Mouse (Mus musculus) hindbrain, embryonic 13.5 days (tissue): Measurements from ENCODE around the gene Nup153. TPM values are rescaled to one million over a fixed set of nuclear protein-coding genes. Genes with fewer than 3 reads are reported as not detected.
A peak's percentile ranks its signal among the peaks of the same experiment; 100 is the strongest.

Experiments
- ATAC-seq: fragments of 200-750 bp; cut with Nextera tagmentation; 2 replicates; pipeline ENCODE4 v1.8.0; 2017; ENCODE audit warnings: moderate TSS enrichment; ENCODE audit not compliant: low FRiP score
- H3K27ac ChIP-seq: fragments of 300-500 bp; sonication (generic); 2 replicates; pipeline ENCODE4 v1.5.1; 2015; ENCODE audit warnings: inconsistent platforms, mild to moderate bottlenecking, moderate library complexity
- H3K27me3 ChIP-seq: fragments of 300-500 bp; sonication (generic); 2 replicates; pipeline ENCODE4 v1.6.1; 2015; ENCODE audit warnings: mild to moderate bottlenecking, inconsistent platforms
- H3K36me3 ChIP-seq: fragments of 300-500 bp; sonication (generic); 2 replicates; pipeline ENCODE4 v1.6.1; 2015; ENCODE audit warnings: mild to moderate bottlenecking, inconsistent platforms
- H3K4me1 ChIP-seq: fragments of 300-500 bp; sonication (generic); replicated peaks from 2 replicates; pipeline ENCODE4 v1.6.1; 2015; ENCODE audit warnings: inconsistent platforms
- H3K4me2 ChIP-seq: fragments of 300-500 bp; sonication (generic); 2 replicates; pipeline ENCODE4 v1.6.1; 2015; ENCODE audit warnings: inconsistent platforms, mild to moderate bottlenecking, moderate library complexity
- H3K4me3 ChIP-seq: fragments of 300-500 bp; sonication (generic); 2 replicates; pipeline ENCODE4 v1.5.1; 2015; ENCODE audit warnings: mild to moderate bottlenecking, inconsistent platforms
- H3K9ac ChIP-seq: fragments of 300-500 bp; sonication (generic); 2 replicates; pipeline ENCODE4 v1.6.1; 2015; ENCODE audit warnings: mild to moderate bottlenecking, inconsistent platforms
- H3K9me3 ChIP-seq: fragments of 300-500 bp; sonication (generic); 2 replicates; pipeline ENCODE4 v1.6.1; 2016; ENCODE audit warnings: inconsistent platforms
- WGBS: fragments of 180-500 bp; shearing (Covaris S2); methylation state at CpG from one replicate; pipeline ENCODE4 v1.1.7; 2015; 5-methylcytosine and 5-hydroxymethylcytosine counted together
- polyA plus RNA-seq: library from polyadenylated mRNA; unstranded; fragments of >200 nt; fragmentation: Nextera tagmentation; extraction: Ambion mirVana; gene quantifications from 2 replicates; pipeline ENCODE4 v1.2.1, GENCODE M21; 2015

The Nup153 gene
- polyA plus RNA-seq, 1 experiment from 2014 or later: 19.8 TPM

GRCm38 (mm10) chr13:46654566-46654965 is 73.2 kb downstream of the Nup153 start:
- Histone ChIP-seq H3K4me3 (no peak overlapping the region), H3K4me2 (no peak overlapping the region), H3K9ac (no peak overlapping the region), H3K36me3 (no peaks in the 10 kb centered on the region), H3K4me1 (no peaks in the 10 kb centered on the region), H3K27ac (no peak overlapping the region), H3K27me3 (no peaks in the 10 kb centered on the region), H3K9me3 (no peaks in the 10 kb centered on the region)
- 82% methylated on average over 5 of the region's 5 CpGs for WGBS
- ATAC-seq: no peak

- WGBS: 72% methylated on average over 4 of the region's 4 CpGs
- no peak overlapping the region for H3K4me3 ChIP-seq
- H3K4me1 ChIP-seq: no peaks in the 10 kb centered on the region
- no peaks in the 10 kb centered on the region for H3K27me3 ChIP-seq
- no peak overlapping the region for H3K27ac ChIP-seq
- H3K9me3 ChIP-seq: no peaks in the 10 kb centered on the region
- H3K4me2 ChIP-seq: no peak overlapping the region
- ATAC-seq: no peak
- no peaks in the 10 kb centered on the region for H3K36me3 ChIP-seq
- H3K9ac ChIP-seq: no peak overlapping the region
Observed at GRCm38 (mm10) chr13:46653671-46654070, 74.1 kb downstream of the Nup153 start.

GRCm38 (mm10) chr13:46652671-46653070 is 75.1 kb downstream of the Nup153 start:
- no peaks in the 10 kb centered on the region for H3K9me3 ChIP-seq
- H3K4me1 ChIP-seq: no peaks in the 10 kb centered on the region
- H3K9ac ChIP-seq: no peak overlapping the region
- H3K27me3 ChIP-seq: no peaks in the 10 kb centered on the region
- H3K4me3 ChIP-seq: no peak overlapping the region
- H3K36me3 ChIP-seq: no peaks in the 10 kb centered on the region
- no peak overlapping the region for H3K4me2 ChIP-seq
- H3K27ac ChIP-seq: no peak overlapping the region
- no peak for ATAC-seq
- WGBS: 87% methylated on average over 7 of the region's 7 CpGs

GRCm38 (mm10) chr13:46651853-46652252 is 75.9 kb downstream of the Nup153 start:
- H3K9ac ChIP-seq: no peak overlapping the region
- no peaks in the 10 kb centered on the region for H3K4me1 ChIP-seq
- 89% methylated on average over 7 of the region's 7 CpGs for WGBS

GRCm38 (mm10) chr13:46645476-46645875 is 82.3 kb downstream of the Nup153 start:
- Histone ChIP-seq H3K27me3 (no peaks in the 10 kb centered on the region), H3K9me3 (peaks cover 7% of the 10 kb centered on the region; the same call in 1 of the 2 replicates), H3K36me3 (0 out of 2 replicates have a peak, but pooled peaks cover 3% of the 10 kb centered on the region), H3K4me1 (no peaks in the 10 kb centered on the region), H3K4me2 (no peak overlapping the region), H3K9ac (no peak overlapping the region), H3K4me3 (no peak overlapping the region), H3K27ac (no peak overlapping the region)
- no peak for ATAC-seq
- WGBS: 68% methylated on average over 6 of the region's 6 CpGs

More at GRCm38 (mm10) chr13:46651853-46652252, 75.9 kb downstream of the Nup153 start:
- no peak overlapping the region for H3K4me3 ChIP-seq
- H3K36me3 ChIP-seq: no peaks in the 10 kb centered on the region
- ATAC-seq: no peak
- H3K27ac ChIP-seq: no peak overlapping the region
- H3K27me3 ChIP-seq: no peaks in the 10 kb centered on the region
- H3K9me3 ChIP-seq: no peaks in the 10 kb centered on the region
- no peak overlapping the region for H3K4me2 ChIP-seq

- Histone ChIP-seq H3K9me3 (peaks cover 7% of the 10 kb centered on the region; the same call in 1 of the 2 replicates), H3K9ac (no peak overlapping the region), H3K27me3 (no peaks in the 10 kb centered on the region), H3K27ac (no peak overlapping the region), H3K4me3 (no peak overlapping the region), H3K36me3 (0 out of 2 replicates have a peak, but pooled peaks cover 3% of the 10 kb centered on the region), H3K4me2 (no peak overlapping the region), H3K4me1 (no peaks in the 10 kb centered on the region)
- WGBS: 91% methylated on average over 6 of the region's 6 CpGs
- ATAC-seq: no peak
Observed at GRCm38 (mm10) chr13:46644175-46644574, 83.6 kb downstream of the Nup153 start.

GRCm38 (mm10) chr13:46642318-46642717 is 85.4 kb downstream of the Nup153 start:
- Histone ChIP-seq H3K4me2 (no peak overlapping the region), H3K36me3 (0 out of 2 replicates have a peak, but pooled peaks cover 3% of the 10 kb centered on the region), H3K9me3 (peaks cover 7% of the 10 kb centered on the region; the same call in 1 of the 2 replicates), H3K9ac (no peak overlapping the region), H3K27ac (no peak overlapping the region), H3K4me1 (no peaks in the 10 kb centered on the region), H3K27me3 (no peaks in the 10 kb centered on the region), H3K4me3 (no peak overlapping the region)
- 89% methylated on average over 4 of the region's 4 CpGs for WGBS
- ATAC-seq: no peak

GRCm38 (mm10) chr13:46640608-46641468 is 86.9 kb downstream of the Nup153 start:
- peaks cover 7% of the 10 kb centered on the region; the same call in 1 of the 2 replicates for H3K9me3 ChIP-seq
- H3K36me3 ChIP-seq: 0 out of 2 replicates have a peak, but pooled peaks cover 7% of the 10 kb centered on the region
- H3K27me3 ChIP-seq: no peaks in the 10 kb centered on the region
- H3K4me1 ChIP-seq: no peaks in the 10 kb centered on the region
- 84% methylated on average over 10 of the region's 10 CpGs for WGBS
- H3K27ac ChIP-seq: no peak overlapping the region
- H3K4me3 ChIP-seq: no peak overlapping the region
- H3K4me2 ChIP-seq: no peak overlapping the region
- no peak for ATAC-seq
- no peak overlapping the region for H3K9ac ChIP-seq

GRCm38 (mm10) chr13:46634133-46634488 is 93.6 kb downstream of the Nup153 start:
- H3K9me3 ChIP-seq: no peaks in the 10 kb centered on the region
- 24% methylated on average over 6 of the region's 6 CpGs for WGBS
- ATAC-seq: peak; percentile 81
- peak overlapping the region; percentile 82 for H3K27ac ChIP-seq
- H3K27me3 ChIP-seq: no peaks in the 10 kb centered on the region
- H3K4me1 ChIP-seq: peaks cover 23% of the 10 kb centered on the region
- peak overlapping the region; percentile 47 for H3K4me2 ChIP-seq
- H3K36me3 ChIP-seq: 0 out of 2 replicates have a peak, but pooled peaks cover 4% of the 10 kb centered on the region
- peak overlapping the region; percentile 24 for H3K4me3 ChIP-seq
- H3K9ac ChIP-seq: peak overlapping the region; percentile 49

- Histone ChIP-seq H3K9ac (peak overlapping the region; percentile 49), H3K27ac (peak overlapping the region; percentile 82), H3K4me2 (peak overlapping the region; percentile 47), H3K36me3 (0 out of 2 replicates have a peak, but pooled peaks cover 4% of the 10 kb centered on the region), H3K4me3 (peak overlapping the region; percentile 24), H3K27me3 (no peaks in the 10 kb centered on the region), H3K9me3 (no peaks in the 10 kb centered on the region), H3K4me1 (peaks cover 23% of the 10 kb centered on the region)
- ATAC-seq: peak; percentile 89
- WGBS: 26% methylated on average over 18 of the region's 18 CpGs
Observed at GRCm38 (mm10) chr13:46633320-46634132, 94.2 kb downstream of the Nup153 start.

- Histone ChIP-seq H3K9ac (no peak overlapping the region), H3K4me2 (no peak overlapping the region), H3K27me3 (no peaks in the 10 kb centered on the region), H3K27ac (0 out of 2 replicates have a peak overlapping the region, but pooled peaks have one; percentile 82), H3K36me3 (0 out of 2 replicates have a peak, but pooled peaks cover 4% of the 10 kb centered on the region), H3K9me3 (no peaks in the 10 kb centered on the region), H3K4me3 (no peak overlapping the region), H3K4me1 (peaks cover 23% of the 10 kb centered on the region)
- 63% methylated on average over 4 of the region's 4 CpGs for WGBS
- no peak for ATAC-seq
Observed at GRCm38 (mm10) chr13:46632796-46633195, 94.9 kb downstream of the Nup153 start.
